Mouse (Mus musculus): ENCODE data around the gene Serf1. TPM values are rescaled to one million over a fixed set of nuclear protein-coding genes. Genes with fewer than 3 reads are reported as not detected.
A peak's percentile ranks its signal among the peaks of the same experiment; 100 is the strongest.

Gene Serf1
- 144 and 153 TPM in 2 replicates for polyA plus RNA-seq (2015; fragmentation: Nextera tagmentation; extraction: Ambion mirVana)

GRCm38 (mm10) chr13:100107652-100108472, at the start of gene Serf1:
Gene Serf1 (plus strand): TSS chr13:100108012.
- Histone ChIP-seq H3K9ac (peak within 1 kb of the TSS; percentile 80), H3K4me3 (replicated peaks) (peak within 1 kb of the TSS; percentile 78), H3K4me1 (peaks cover 5% of the 10 kb centered on the region), H3K27ac (peak within 1 kb of the TSS; percentile 65; the same call in 1 of the 2 replicates), H3K36me3 (no peaks in the 10 kb centered on the region; the same call in 1 of the 2 replicates), H3K9me3 (no peaks in the 10 kb centered on the region), H3K27me3 (replicated peaks) (no peaks in the 10 kb centered on the region), H3K4me2 (peak within 1 kb of the TSS; percentile 85)
- ATAC-seq (ENCODE audit: insufficient read depth, low FRiP score, low read depth), result peak; percentile 67
- WGBS, result under 1% methylated on average over 76 of the region's 76 CpGs

- ATAC-seq (ENCODE audit: insufficient read depth, low FRiP score, low read depth), result no peak
- WGBS, result 91% methylated on average over 3 of the region's 3 CpGs
- peaks cover 39% of the 10 kb centered on the region for H3K36me3 ChIP-seq
Observed at GRCm38 (mm10) chr13:100063936-100064335, 43.9 kb upstream of the Serf1 start.

DNA sequence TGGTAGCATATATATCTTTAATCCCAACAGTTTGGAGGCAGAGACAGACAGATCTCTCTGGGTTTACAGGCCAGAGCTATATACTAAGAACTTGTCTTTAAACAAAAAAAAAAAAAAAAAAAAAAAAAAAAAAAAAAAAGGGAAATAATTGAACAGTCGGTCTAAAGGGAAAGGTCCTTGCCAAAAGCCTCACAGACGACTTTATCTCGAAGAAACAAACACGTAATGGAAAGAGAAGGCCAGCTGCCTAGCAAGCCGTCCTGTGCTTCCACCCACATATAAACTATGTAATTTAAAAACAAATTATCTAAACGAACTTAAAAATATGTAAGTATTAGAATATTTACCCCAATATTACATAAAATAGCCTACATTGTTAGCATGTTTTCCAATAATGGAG, 40.0 kb upstream of the Serf1 start:
- Histone ChIP-seq H3K4me2 (no peak overlapping the region), H3K9ac (no peak overlapping the region), H3K27me3 (replicated peaks) (no peaks in the 10 kb centered on the region), H3K27ac (no peak overlapping the region), H3K4me3 (replicated peaks) (no peak overlapping the region), H3K9me3 (no peaks in the 10 kb centered on the region), H3K4me1 (no peaks in the 10 kb centered on the region), H3K36me3 (peaks cover 22% of the 10 kb centered on the region)
- no peak for ATAC-seq (ENCODE audit: insufficient read depth, low FRiP score, low read depth)
- WGBS, result 80% methylated on average over 6 of the region's 6 CpGs

More at GRCm38 (mm10) chr13:100063936-100064335, 43.9 kb upstream of the Serf1 start:
- H3K27ac ChIP-seq, result no peak overlapping the region
- no peak overlapping the region for H3K4me3 ChIP-seq (replicated peaks)
- no peak overlapping the region for H3K4me2 ChIP-seq
- no peaks in the 10 kb centered on the region for H3K27me3 ChIP-seq (replicated peaks)
- H3K9me3 ChIP-seq, result no peaks in the 10 kb centered on the region
- no peak overlapping the region for H3K9ac ChIP-seq
- no peaks in the 10 kb centered on the region for H3K4me1 ChIP-seq

DNA sequence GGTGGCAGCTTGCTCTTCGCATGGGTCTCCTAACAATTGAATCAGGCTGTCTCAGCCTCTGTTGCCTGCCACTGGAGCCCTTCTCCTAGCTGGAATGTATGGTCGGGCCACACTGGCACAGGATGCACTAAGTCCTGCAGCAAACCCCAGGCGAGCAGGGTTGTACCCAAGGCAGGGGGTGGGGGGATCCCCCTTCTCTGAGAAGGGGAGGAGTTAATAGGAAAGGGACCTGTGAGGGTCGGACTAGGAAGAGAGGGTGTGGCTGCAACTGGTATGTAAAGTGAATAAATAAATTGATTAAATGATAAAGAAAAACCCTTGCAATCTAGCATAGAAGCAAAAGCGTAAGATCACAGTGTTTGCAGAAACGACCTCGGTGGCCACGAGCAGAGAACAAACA, 36.3 kb upstream of the Serf1 start:
- H3K27ac ChIP-seq, result no peak overlapping the region
- H3K27me3 ChIP-seq (replicated peaks), result no peaks in the 10 kb centered on the region
- H3K9me3 ChIP-seq, result no peaks in the 10 kb centered on the region
- WGBS, result 86% methylated on average over 8 of the region's 8 CpGs
- H3K36me3 ChIP-seq, result peaks cover 9% of the 10 kb centered on the region; the same call in 1 of the 2 replicates
- no peaks in the 10 kb centered on the region for H3K4me1 ChIP-seq
- H3K4me2 ChIP-seq, result no peak overlapping the region
- H3K9ac ChIP-seq, result no peak overlapping the region
- no peak overlapping the region for H3K4me3 ChIP-seq (replicated peaks)
- no peak for ATAC-seq (ENCODE audit: insufficient read depth, low FRiP score, low read depth)

DNA sequence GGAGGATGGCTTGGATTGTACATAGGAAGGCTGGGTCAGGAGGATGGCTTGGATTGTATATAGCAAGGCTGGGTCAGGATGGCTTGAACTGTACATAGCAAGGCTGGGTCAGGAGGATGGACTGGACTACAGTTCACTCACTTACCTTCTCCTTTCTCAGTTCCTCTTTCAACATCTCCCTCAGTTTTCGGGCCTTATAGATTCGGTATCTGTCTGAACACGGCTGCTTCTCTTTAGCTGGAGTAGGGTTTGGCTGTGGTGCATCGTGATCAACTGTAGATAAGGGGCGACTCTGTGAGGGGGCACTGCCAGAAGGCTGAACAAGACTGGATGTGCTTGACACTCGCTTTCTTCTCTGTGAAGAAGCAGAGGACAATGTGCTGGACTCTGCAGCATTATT, 9.0 kb upstream of the Serf1 start:
- H3K27me3 ChIP-seq (replicated peaks), result no peaks in the 10 kb centered on the region
- no peaks in the 10 kb centered on the region for H3K9me3 ChIP-seq
- no peak overlapping the region for H3K4me3 ChIP-seq (replicated peaks)
- H3K36me3 ChIP-seq, result peaks cover 26% of the 10 kb centered on the region
- peaks cover 10% of the 10 kb centered on the region; the same call in 1 of the 2 replicates for H3K4me1 ChIP-seq
- no peak for ATAC-seq (ENCODE audit: insufficient read depth, low FRiP score, low read depth)
- 82% methylated on average over 6 of the region's 6 CpGs for WGBS
- no peak overlapping the region for H3K4me2 ChIP-seq
- H3K9ac ChIP-seq, result no peak overlapping the region
- H3K27ac ChIP-seq, result no peak overlapping the region

- H3K4me2 ChIP-seq, result peak overlapping the region; percentile 59
- H3K27me3 ChIP-seq (replicated peaks), result no peaks in the 10 kb centered on the region
- peak overlapping the region; percentile 86 for H3K27ac ChIP-seq
- 4% methylated on average over 15 of the region's 15 CpGs for WGBS
- H3K9me3 ChIP-seq, result no peaks in the 10 kb centered on the region
- H3K4me1 ChIP-seq, result peaks cover 13% of the 10 kb centered on the region
- H3K9ac ChIP-seq, result peak overlapping the region; percentile 56
- no peaks in the 10 kb centered on the region for H3K36me3 ChIP-seq
- no peak for ATAC-seq (ENCODE audit: insufficient read depth, low FRiP score, low read depth)
- peak overlapping the region; percentile 68 for H3K4me3 ChIP-seq (replicated peaks)
Observed at GRCm38 (mm10) chr13:100103052-100103658, 4.7 kb upstream of the Serf1 start.

GRCm38 (mm10) chr13:100103748-100104254, 4.0 kb upstream of the Serf1 start, which contains the start of gene Bdp1:
Gene Bdp1 (minus strand): TSS chr13:100104070.
- peak within 1 kb of the TSS; percentile 68 for H3K4me3 ChIP-seq (replicated peaks)
- H3K27me3 ChIP-seq (replicated peaks), result no peaks in the 10 kb centered on the region
- peak within 1 kb of the TSS; percentile 56 for H3K9ac ChIP-seq
- no peaks in the 10 kb centered on the region for H3K36me3 ChIP-seq
- peak within 1 kb of the TSS; percentile 73 for H3K4me2 ChIP-seq
- H3K9me3 ChIP-seq, result no peaks in the 10 kb centered on the region
- peaks cover 13% of the 10 kb centered on the region for H3K4me1 ChIP-seq
- WGBS, result under 1% methylated on average over 44 of the region's 44 CpGs
- H3K27ac ChIP-seq, result peak within 1 kb of the TSS; percentile 86
- ATAC-seq (ENCODE audit: insufficient read depth, low FRiP score, low read depth), result peak; percentile 74

DNA sequence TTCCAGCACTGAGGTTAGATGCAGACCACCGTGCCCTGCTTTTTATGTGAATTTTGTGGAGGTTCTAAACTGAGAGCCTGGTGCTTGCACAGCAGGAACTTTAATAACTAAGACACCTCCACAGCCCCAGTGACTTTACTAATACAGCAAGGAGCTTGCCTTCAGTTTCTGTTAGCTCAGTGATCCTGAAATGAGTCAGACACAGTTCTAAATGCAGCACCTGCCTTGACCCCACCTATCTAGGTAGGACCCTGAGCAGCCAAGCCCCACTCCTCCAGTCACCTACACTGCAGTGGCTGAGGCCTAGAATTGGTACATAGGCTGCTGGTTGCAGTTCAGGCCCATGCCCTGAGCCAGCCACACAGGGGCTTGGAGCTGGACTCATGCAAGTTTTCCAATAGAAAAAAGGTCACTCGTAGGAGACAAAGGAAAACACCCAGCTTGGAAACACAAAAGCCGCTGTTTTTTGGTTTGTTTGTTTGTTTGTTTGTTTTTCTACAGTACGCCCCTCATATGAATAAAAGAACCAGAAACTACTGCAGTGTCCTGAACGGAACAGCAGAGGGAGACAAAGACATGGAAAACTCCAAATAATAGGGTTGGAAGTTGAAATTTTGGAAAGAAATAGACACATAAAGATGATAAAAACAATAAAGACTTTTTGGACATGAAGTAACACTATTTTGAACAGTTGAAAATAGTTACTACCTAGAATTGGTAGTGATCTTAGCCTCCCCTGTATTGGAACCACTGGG, 4.6 kb downstream of the Serf1 start:
- H3K4me1 ChIP-seq, result no peaks in the 10 kb centered on the region
- no peak for ATAC-seq (ENCODE audit: insufficient read depth, low FRiP score, low read depth)
- 41% methylated on average over 5 of the region's 5 CpGs for WGBS
- no peak overlapping the region for H3K4me3 ChIP-seq (replicated peaks)
- no peak overlapping the region for H3K27ac ChIP-seq
- H3K4me2 ChIP-seq, result no peak overlapping the region
- H3K27me3 ChIP-seq (replicated peaks), result no peaks in the 10 kb centered on the region
- no peaks in the 10 kb centered on the region; the same call in 1 of the 2 replicates for H3K36me3 ChIP-seq
- no peaks in the 10 kb centered on the region for H3K9me3 ChIP-seq
- no peak overlapping the region for H3K9ac ChIP-seq

GRCm38 (mm10) chr13:100123970-100124369, 16.2 kb downstream of the Serf1 start:
- Histone ChIP-seq H3K9ac (no peak overlapping the region), H3K4me1 (peaks cover 7% of the 10 kb centered on the region), H3K4me3 (replicated peaks) (peak overlapping the region; percentile 80), H3K27me3 (replicated peaks) (no peaks in the 10 kb centered on the region), H3K9me3 (no peaks in the 10 kb centered on the region), H3K4me2 (peak overlapping the region; percentile 89), H3K27ac (no peak overlapping the region), H3K36me3 (peaks cover 18% of the 10 kb centered on the region)
- 76% methylated on average over 3 of the region's 3 CpGs for WGBS
- ATAC-seq (ENCODE audit: insufficient read depth, low FRiP score, low read depth), result no peak

GRCm38 (mm10) chr13:100124423-100125257, 16.8 kb downstream of the Serf1 start, which contains the start of gene Smn1:
Gene Smn1 (plus strand): TSS chr13:100124852.
- no peaks in the 10 kb centered on the region for H3K27me3 ChIP-seq (replicated peaks)
- H3K36me3 ChIP-seq, result peaks cover 20% of the 10 kb centered on the region
- 4% methylated on average over 42 of the region's 42 CpGs for WGBS
- peak within 1 kb of the TSS; percentile 80 for H3K4me3 ChIP-seq (replicated peaks)
- H3K9me3 ChIP-seq, result no peaks in the 10 kb centered on the region
- H3K4me2 ChIP-seq, result peak within 1 kb of the TSS; percentile 89
- no peak within 1 kb of the TSS for H3K27ac ChIP-seq
- H3K9ac ChIP-seq, result peak within 1 kb of the TSS; percentile 76
- peaks cover 7% of the 10 kb centered on the region for H3K4me1 ChIP-seq
- peak; percentile 89 for ATAC-seq (ENCODE audit: insufficient read depth, low FRiP score, low read depth)

DNA sequence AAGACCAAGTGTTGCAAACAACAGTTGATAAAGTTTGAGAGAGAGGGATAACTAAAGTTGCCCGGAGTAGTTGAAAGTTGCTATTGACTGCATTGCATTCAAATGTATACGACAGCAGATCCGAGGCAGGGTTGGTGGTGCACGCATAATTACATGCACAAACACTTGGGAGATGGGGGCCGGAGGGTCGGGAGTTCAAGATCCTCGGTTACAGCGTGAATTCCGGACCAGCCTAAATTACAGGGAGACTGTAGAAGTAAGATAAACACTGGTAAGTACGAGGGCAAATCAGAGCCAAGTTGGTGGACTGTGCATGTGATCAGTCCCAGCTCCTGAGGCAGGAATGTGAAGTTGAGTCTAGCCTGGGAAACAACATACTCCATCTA, 17.4 kb downstream of the Serf1 start:
- peak overlapping the region; percentile 76 for H3K9ac ChIP-seq
- H3K4me3 ChIP-seq (replicated peaks), result peak overlapping the region; percentile 80
- peaks cover 7% of the 10 kb centered on the region for H3K4me1 ChIP-seq
- no peak for ATAC-seq (ENCODE audit: insufficient read depth, low FRiP score, low read depth)
- WGBS, result 2% methylated on average over 10 of the region's 10 CpGs
- H3K27me3 ChIP-seq (replicated peaks), result no peaks in the 10 kb centered on the region
- H3K4me2 ChIP-seq, result peak overlapping the region; percentile 89
- H3K36me3 ChIP-seq, result peaks cover 20% of the 10 kb centered on the region
- no peaks in the 10 kb centered on the region for H3K9me3 ChIP-seq
- H3K27ac ChIP-seq, result no peak overlapping the region
